Comparison of ENCODE assay signal across 7 mouse cellular contexts in genomic region chr7:38107371-38108259, GRCm38 (mm10). TPM values are rescaled to one million over a fixed set of nuclear protein-coding genes. Genes with fewer than 3 reads are reported as not detected.
DNase-seq lines count a peak whose midpoint lies in the region; ATAC-seq and TF ChIP-seq lines count a peak whose summit lies in the region.

TSS of gene Ccne1 (minus strand) at chr7:38107534.

- peaks cover 20% of the 10 kb centered on the region for H3K4me1 ChIP-seq in embryonic facial prominence, embryonic 12.5 days
- 0 out of 2 replicates have a peak, but pooled peaks cover 1% of the 10 kb centered on the region for H3K4me1 ChIP-seq in heart, adult 2 months (ENCODE audit: control insufficient read depth, insufficient read depth, low read length)
- H3K4me1 ChIP-seq in limb, embryonic 13.5 days = peaks cover 44% of the 10 kb centered on the region
- H3K4me1 ChIP-seq in midbrain, embryonic 16.5 days (ENCODE audit: control insufficient read depth, insufficient read depth, low read length) = peaks cover 12% of the 10 kb centered on the region; the same call in 1 of the 2 replicates

- TF ChIP-seq POLR2A in heart, adult 2 months (IDR thresholded peaks at IDR 0.05; ENCODE audit: insufficient read depth, low read depth, low read length) = no peak

- ATAC-seq in embryonic facial prominence, embryonic 12.5 days (ENCODE audit: insufficient number of reproducible peaks, insufficient read depth, low FRiP score, low TSS enrichment) = peak; percentile 87
- ATAC-seq in limb, embryonic 13.5 days (ENCODE audit: low FRiP score, low read depth) = peak; percentile 90
- ATAC-seq in midbrain, embryonic 16.5 days = peak; percentile 93

- peak within 1 kb of the TSS; percentile 92 for H3K4me3 ChIP-seq in embryonic facial prominence, embryonic 12.5 days
- H3K4me3 ChIP-seq in heart, adult 2 months = peak within 1 kb of the TSS; percentile 63
- H3K4me3 ChIP-seq in limb, embryonic 13.5 days = peak within 1 kb of the TSS; percentile 89
- peak within 1 kb of the TSS; percentile 73 for H3K4me3 ChIP-seq in midbrain, embryonic 16.5 days (ENCODE audit: low read depth, low read length)

- intact Hi-C loops in heart, adult 2 months (cut with DNase I) = no loop called here

- peak within 1 kb of the TSS; percentile 70 for H3K27ac ChIP-seq in embryonic facial prominence, embryonic 12.5 days
- H3K27ac ChIP-seq in heart, adult 2 months = peak within 1 kb of the TSS; percentile 39; the same call in 1 of the 2 replicates
- peak within 1 kb of the TSS; percentile 52; the same call in 1 of the 2 replicates for H3K27ac ChIP-seq in limb, embryonic 13.5 days
- peak within 1 kb of the TSS; percentile 28; the same call in 1 of the 2 replicates for H3K27ac ChIP-seq in midbrain, embryonic 16.5 days (ENCODE audit: low read length)

- peak within 1 kb of the TSS; percentile 85 for H3K9ac ChIP-seq in embryonic facial prominence, embryonic 12.5 days
- H3K9ac ChIP-seq in heart, adult 2 months (ENCODE audit: low read depth, low read length) = peak within 1 kb of the TSS; percentile 75
- H3K9ac ChIP-seq in limb, embryonic 13.5 days = peak within 1 kb of the TSS; percentile 87
- H3K9ac ChIP-seq in midbrain, embryonic 16.5 days (ENCODE audit: low read depth, low read length) = peak within 1 kb of the TSS; percentile 78

- peak; percentile 100 for DNase-seq in adrenal gland, postnatal 25 days
- peak; percentile 99 to 100 for DNase-seq in heart, adult 2 months
- peak; percentile 97 to 98 for DNase-seq in kidney, adult 8-10 months
- DNase-seq in spleen, postnatal 10 days (ENCODE audit: low spot score in 2 of 2) = peak; percentile 100

- no peaks in the 10 kb centered on the region for H3K9me3 ChIP-seq in embryonic facial prominence, embryonic 12.5 days
- no peaks in the 10 kb centered on the region for H3K9me3 ChIP-seq in limb, embryonic 13.5 days
- no peaks in the 10 kb centered on the region for H3K9me3 ChIP-seq in midbrain, embryonic 16.5 days (replicated peaks; ENCODE audit: control insufficient read depth, low read length, poor library complexity, severe bottlenecking)

- peaks cover 7% of the 10 kb centered on the region for H3K36me3 ChIP-seq in embryonic facial prominence, embryonic 12.5 days
- H3K36me3 ChIP-seq in heart, adult 2 months (ENCODE audit: control insufficient read depth, insufficient read depth, low read length) = no peaks in the 10 kb centered on the region
- peaks cover 20% of the 10 kb centered on the region for H3K36me3 ChIP-seq in limb, embryonic 13.5 days
- H3K36me3 ChIP-seq in midbrain, embryonic 16.5 days (ENCODE audit: control insufficient read depth, insufficient read depth, low read length) = no peaks in the 10 kb centered on the region

- H3K79me2 ChIP-seq in heart, adult 2 months (replicated peaks; ENCODE audit: control insufficient read depth, insufficient read depth, low read length) = no peaks in the 10 kb centered on the region

- TF ChIP-seq EP300 in heart, adult 2 months (IDR thresholded peaks at IDR 0.05; ENCODE audit: insufficient read depth, low read depth, low read length) = no peak

- peak within 1 kb of the TSS; percentile 91 for H3K4me2 ChIP-seq in embryonic facial prominence, embryonic 12.5 days (replicated peaks)
- H3K4me2 ChIP-seq in limb, embryonic 13.5 days (replicated peaks) = peak within 1 kb of the TSS; percentile 93
- peak within 1 kb of the TSS; percentile 94 for H3K4me2 ChIP-seq in midbrain, embryonic 16.5 days (ENCODE audit: low read length)

- WGBS in embryonic facial prominence, embryonic 12.5 days = under 1% methylated on average over 95 of the region's 102 CpGs
- WGBS in heart, adult 2 months = 1% methylated on average over 56 of the region's 102 CpGs
- WGBS in limb, embryonic 13.5 days = under 1% methylated on average over 95 of the region's 102 CpGs
- WGBS in midbrain, embryonic 16.5 days = under 1% methylated on average over 89 of the region's 102 CpGs

- 0 out of 2 replicates have a peak, but pooled peaks have one; percentile 4 for TF ChIP-seq CTCF in heart, adult 2 months (IDR thresholded peaks at IDR 0.05)

- no peaks in the 10 kb centered on the region for H3K27me3 ChIP-seq in embryonic facial prominence, embryonic 12.5 days
- H3K27me3 ChIP-seq in heart, adult 2 months (ENCODE audit: control insufficient read depth, insufficient read depth, low read length) = no peaks in the 10 kb centered on the region
- no peaks in the 10 kb centered on the region for H3K27me3 ChIP-seq in limb, embryonic 13.5 days
- H3K27me3 ChIP-seq in midbrain, embryonic 16.5 days (ENCODE audit: control insufficient read depth, insufficient read depth, low read depth, low read length) = peaks cover 3% of the 10 kb centered on the region; the same call in 1 of the 2 replicates

RNA-seq across cellular contexts. Expression of gene Ccne1, which starts in this region (rescaled TPM):
- total RNA-seq in adrenal gland, postnatal 25 days (2021) = 4.3 and 8.5 TPM in 2 replicates
- polyA plus RNA-seq in embryonic facial prominence, embryonic 12.5 days (2016; fragmentation: Nextera tagmentation; extraction: Ambion mirVana) = 73.4 and 75.3 TPM in 2 replicates
- total RNA-seq in heart, adult 2 months (2021) = 1 to 10 TPM in 1 of 2 experiments, under 1 TPM in 1; 0.91 to 1.3 TPM
- 0.90 and 1.3 TPM in 2 replicates for polyA plus RNA-seq in heart, adult 2 months (2012; rRNA removed)
- 76.3 and 77.5 TPM in 2 replicates for polyA plus RNA-seq in limb, embryonic 13.5 days (2015; fragmentation: Nextera tagmentation; extraction: Ambion mirVana)
- polyA plus RNA-seq in midbrain, embryonic 16.5 days (2015; fragmentation: Nextera tagmentation; extraction: Ambion mirVana) = 9.6 and 13.2 TPM in 2 replicates

Comparison
In these comparisons a context has a peak if more than half of its experiments do, and no peak if none do; other contexts are left out.
1. Peak in every context shown above with its lines: DNase-seq, ATAC-seq, H3K4me3 ChIP-seq and H3K27ac ChIP-seq.